Mouse (Mus musculus) NIH3T3 (cell line): ENCODE data around the gene Cep152.

Source experiments
- DNase-seq: peaks from one replicate; pipeline ENCODE4 v3.0.0-alpha.2; 2012; ENCODE audit warnings: low read depth

The Cep152 gene

DNA sequence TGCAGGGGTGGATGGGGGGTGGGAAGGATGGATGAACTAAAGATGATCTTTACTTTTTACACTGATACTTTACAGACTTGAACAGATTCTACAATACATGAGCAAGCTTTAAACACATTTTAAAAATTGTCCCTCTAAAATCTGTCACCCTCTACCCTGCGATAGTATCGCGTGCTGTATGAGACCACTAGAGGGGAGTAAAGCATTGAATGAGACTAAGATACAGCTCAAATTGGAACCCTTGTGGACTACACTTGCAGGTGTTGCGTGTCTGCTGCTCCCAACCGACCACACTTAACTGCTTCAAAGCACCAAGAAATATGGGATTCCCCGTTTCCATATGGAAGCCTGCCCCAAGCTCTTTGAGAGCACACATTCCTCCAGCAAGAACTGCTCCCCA lies 69.1 kb downstream of the Cep152 start:
- DNase-seq = no peak

DNA sequence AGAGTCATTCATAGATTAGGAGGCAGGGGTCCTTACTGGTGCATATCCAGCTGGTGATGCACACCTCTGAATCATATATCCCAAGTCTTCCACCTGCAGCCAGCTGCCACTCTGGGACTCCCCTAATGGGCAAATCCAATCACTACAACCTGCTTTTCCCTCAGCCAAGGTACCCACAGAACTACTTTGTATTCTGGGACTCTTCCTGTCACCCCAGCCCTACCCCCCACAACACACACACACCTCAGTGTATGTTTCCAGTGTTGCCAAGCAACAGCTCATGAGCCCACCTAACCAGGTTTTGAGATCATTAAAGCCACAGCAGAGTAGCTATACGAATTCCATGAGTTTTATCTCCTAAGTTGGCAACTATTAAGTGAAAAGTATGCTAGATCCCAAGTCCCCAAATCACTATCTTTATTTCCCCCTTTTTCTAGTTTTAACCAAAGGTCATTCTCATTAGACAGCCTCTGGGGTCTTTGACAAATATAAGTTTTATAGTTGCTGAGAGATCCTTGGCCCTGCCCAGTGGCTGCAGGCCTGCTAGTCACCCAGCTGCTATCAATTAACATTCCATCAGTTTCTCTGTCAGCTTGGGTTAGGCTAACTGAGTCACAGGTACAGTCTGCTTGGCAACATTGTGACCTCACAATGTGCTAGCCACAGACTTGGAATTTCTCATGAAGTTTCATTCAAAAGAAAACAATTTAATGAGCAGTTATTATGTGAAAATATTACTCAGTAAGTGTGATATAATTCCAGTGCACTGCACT lies 75.9 kb downstream of the Cep152 start:
- DNase-seq = peak; percentile 61

GRCm38 (mm10) chr2:125544986-125545385 lies 79.9 kb downstream of the Cep152 start:
- peak; percentile 64 for DNase-seq

- DNase-seq = no peak
Measured at GRCm38 (mm10) chr2:125543646-125544045, 81.3 kb downstream of the Cep152 start.

- no peak for DNase-seq
Measured at GRCm38 (mm10) chr2:125541451-125541850, 83.5 kb downstream of the Cep152 start.

DNA sequence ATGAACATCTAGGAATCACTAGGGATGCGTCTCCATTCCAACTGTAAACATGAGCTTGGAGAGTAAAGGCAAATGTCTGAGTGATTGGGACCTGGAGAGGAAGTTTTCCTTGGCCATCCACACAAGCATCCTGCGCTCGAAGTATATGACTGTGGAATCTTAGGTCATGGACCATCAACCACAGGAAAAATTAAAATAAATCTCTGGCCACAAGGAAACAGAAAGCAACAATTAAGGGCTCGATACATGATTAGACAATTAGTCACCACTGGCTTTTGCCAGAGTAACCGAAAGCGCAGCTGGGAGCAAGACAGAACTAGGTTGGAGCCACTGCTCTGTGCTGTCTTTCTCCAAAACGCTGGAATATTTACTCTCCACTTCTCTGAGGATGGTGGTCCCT lies 84.3 kb downstream of the Cep152 start:
- DNase-seq = peak; percentile 70

GRCm38 (mm10) chr2:125539640-125540039 lies 85.3 kb downstream of the Cep152 start:
- no peak for DNase-seq

GRCm38 (mm10) chr2:125530665-125531064 lies 94.2 kb downstream of the Cep152 start:
- peak; percentile 89 for DNase-seq

GRCm38 (mm10) chr2:125526566-125526965 lies 98.3 kb downstream of the Cep152 start:
- peak; percentile 39 for DNase-seq

DNA sequence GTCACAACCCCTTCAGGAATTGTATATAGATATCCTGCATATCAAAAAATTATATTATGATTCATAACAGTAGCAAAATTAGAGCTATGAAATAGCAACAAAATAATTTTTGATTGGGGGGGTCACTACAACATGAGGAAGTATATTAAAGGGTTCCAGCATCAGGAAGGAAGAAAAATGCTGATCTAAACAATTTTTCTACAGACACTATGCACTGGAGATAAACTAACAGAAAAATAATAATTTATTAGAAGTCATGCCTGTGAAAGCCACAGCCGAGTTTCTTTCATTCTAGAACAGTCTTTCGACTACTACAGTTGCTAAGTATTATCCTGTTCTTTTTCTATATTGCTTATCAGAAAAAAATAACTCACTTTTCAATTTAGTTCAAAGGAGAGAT lies 99.4 kb downstream of the Cep152 start:
- DNase-seq = no peak

- DNase-seq = peak; percentile 55
Measured at GRCm38 (mm10) chr2:125516594-125516993, 108.3 kb downstream of the Cep152 start.

DNA sequence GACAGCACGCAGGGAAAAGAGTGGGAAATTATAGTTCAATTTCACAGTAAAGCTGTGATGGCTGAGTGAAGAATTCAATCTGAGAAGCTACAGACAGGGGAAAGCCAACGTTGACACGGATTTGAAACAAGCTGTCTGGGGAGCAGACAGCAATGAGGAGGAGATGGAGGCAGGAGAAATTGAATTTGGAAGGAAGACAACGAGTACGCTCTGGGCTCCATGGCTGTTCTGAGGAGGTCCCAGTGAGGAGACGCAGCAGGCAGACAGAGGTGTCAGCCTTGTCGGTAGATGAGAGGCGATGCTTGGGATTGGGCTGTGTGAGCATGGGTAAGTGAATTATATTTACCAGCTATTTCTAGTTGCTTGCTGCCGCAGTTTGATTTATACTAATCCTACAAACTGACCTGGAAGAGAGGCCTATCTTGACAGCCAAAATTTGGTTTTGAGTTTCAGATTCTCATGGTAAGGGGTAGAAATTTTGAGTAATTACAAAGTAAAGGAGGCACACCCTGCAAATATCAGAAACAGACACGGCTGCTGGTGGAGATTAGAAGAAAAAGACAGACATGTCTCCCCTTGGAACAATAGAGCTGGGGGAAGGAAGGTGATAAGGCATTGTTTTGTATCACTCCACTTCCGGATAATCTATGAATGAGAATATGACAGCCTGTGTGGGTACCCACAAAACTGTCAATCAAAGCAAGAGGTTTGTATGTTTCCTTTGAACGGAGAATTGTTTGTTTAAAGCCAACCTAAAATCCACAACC lies 109.4 kb downstream of the Cep152 start:
- DNase-seq = no peak

GRCm38 (mm10) chr2:125514391-125514790 lies 110.5 kb downstream of the Cep152 start:
- DNase-seq = no peak
